20 mouse cellular contexts compared by ENCODE assay signal in genomic region chr9:37365706-37366105, GRCm38 (mm10). TPM values are rescaled to one million over a fixed set of nuclear protein-coding genes. Genes with fewer than 3 reads are reported as not detected.
DNase-seq lines count a peak whose midpoint lies in the region; ATAC-seq and TF ChIP-seq lines count a peak whose summit lies in the region.
"Had no signal": no experiment of that assay in that cellular context is flagged by ENCODE, and none has a peak within 500 bp of the region (broad histone marks: within the 10 kb centered on the region; RNA-seq: fewer than 3 reads in every experiment).

No protein-coding gene starts in this region.

- H3K27me3 ChIP-seq in kidney, adult 2 months (replicated peaks; ENCODE audit: control insufficient read depth, insufficient read depth, low read length): no peaks in the 10 kb centered on the region
- H3K27me3 ChIP-seq in lung, embryonic 14.5 days (ENCODE audit: insufficient read depth, low read length): no peaks in the 10 kb centered on the region
- no peaks in the 10 kb centered on the region for H3K27me3 ChIP-seq in stomach, postnatal 0 days (ENCODE audit: control insufficient read depth, insufficient read depth, low read length)
- H3K27me3 ChIP-seq in forebrain, embryonic 16.5 days (replicated peaks; ENCODE audit: control insufficient read depth, insufficient read depth, low read length): no peaks in the 10 kb centered on the region
- H3K27me3 ChIP-seq: heart, embryonic 13.5 days; limb, embryonic 15.5 days; lung, embryonic 15.5 days; midbrain, embryonic 13.5 days had no signal

- TF ChIP-seq POLR2A in kidney, adult 2 months (IDR thresholded peaks at IDR 0.05; ENCODE audit: low read depth, low read length): no peak

- H3K9me3 ChIP-seq in lung, embryonic 14.5 days (ENCODE audit: low read depth, low read length): no peaks in the 10 kb centered on the region
- H3K9me3 ChIP-seq in stomach, postnatal 0 days (ENCODE audit: control insufficient read depth, low read length): no peaks in the 10 kb centered on the region
- no peaks in the 10 kb centered on the region for H3K9me3 ChIP-seq in forebrain, embryonic 16.5 days (ENCODE audit: control insufficient read depth, low read length)
- H3K9me3 ChIP-seq: G1E; heart, embryonic 13.5 days; limb, embryonic 15.5 days; lung, embryonic 15.5 days; midbrain, embryonic 13.5 days had no signal

- ATAC-seq in lung, embryonic 14.5 days (ENCODE audit: insufficient read depth): no peak
- ATAC-seq in stomach, postnatal 0 days (ENCODE audit: low FRiP score, low TSS enrichment): no peak
- ATAC-seq in forebrain, embryonic 16.5 days: no peak
- ATAC-seq: hindbrain, embryonic 16.5 days; midbrain, embryonic 13.5 days had no signal

- H3K4me2 ChIP-seq in lung, embryonic 14.5 days: no peak overlapping the region
- no peak overlapping the region for H3K4me2 ChIP-seq in stomach, postnatal 0 days (replicated peaks; ENCODE audit: low read depth)
- no peak overlapping the region for H3K4me2 ChIP-seq in forebrain, embryonic 16.5 days (ENCODE audit: low read length)
- H3K4me2 ChIP-seq: heart, embryonic 13.5 days; limb, embryonic 15.5 days; lung, embryonic 15.5 days; midbrain, embryonic 13.5 days had no signal

- peak; percentile 59 for DNase-seq in kidney, adult 2 months
- no peak for DNase-seq in kidney, postnatal 25 days
- DNase-seq in lung, embryonic 14.5 days: peak; percentile 40
- DNase-seq in lung, postnatal 36 days: no peak
- peak; percentile 23 for DNase-seq in adrenal gland, postnatal 10 days
- no peak for DNase-seq in stomach, postnatal 0 days (ENCODE audit: low spot score)
- DNase-seq in testis, postnatal 14 days (ENCODE audit: low spot score): no peak
- DNase-seq: cerebellum, postnatal 10 days; heart, postnatal 4 days; kidney, adult 8-10 months had no signal

- H3K4me1 ChIP-seq in kidney, adult 2 months (ENCODE audit: control insufficient read depth, insufficient read depth, low read length): peaks cover 4% of the 10 kb centered on the region; the same call in 1 of the 2 replicates
- H3K4me1 ChIP-seq in lung, embryonic 14.5 days (ENCODE audit: insufficient read depth): no peaks in the 10 kb centered on the region
- no peaks in the 10 kb centered on the region for H3K4me1 ChIP-seq in stomach, postnatal 0 days (replicated peaks; ENCODE audit: control insufficient read depth, insufficient read depth)
- no peaks in the 10 kb centered on the region for H3K4me1 ChIP-seq in forebrain, embryonic 16.5 days (replicated peaks; ENCODE audit: control insufficient read depth, insufficient read depth, low read length)
- H3K4me1 ChIP-seq: heart, embryonic 13.5 days; limb, embryonic 15.5 days; lung, embryonic 15.5 days had no signal

- TF ChIP-seq EP300 in stomach, postnatal 0 days (optimal IDR thresholded peaks at IDR 0.05): no peak

- no peak for TF ChIP-seq CTCF in kidney, adult 2 months (conservative IDR thresholded peaks at IDR 0.05; ENCODE audit: insufficient read depth, insufficient read length, low read depth, low read length)
- no peak for TF ChIP-seq CTCF in lung, embryonic 14.5 days (IDR thresholded peaks at IDR 0.05; ENCODE audit: low read depth)
- TF ChIP-seq CTCF in stomach, postnatal 0 days (IDR thresholded peaks at IDR 0.05; ENCODE audit: low read depth): 0 out of 2 replicates have a peak, but pooled peaks have one; percentile 8

- H3K4me3 ChIP-seq in kidney, adult 2 months (ENCODE audit: insufficient read depth, low read depth, low read length): no peak overlapping the region
- no peak overlapping the region for H3K4me3 ChIP-seq in lung, embryonic 14.5 days (ENCODE audit: low read depth, low read length)
- H3K4me3 ChIP-seq in stomach, postnatal 0 days (ENCODE audit: low read depth, low read length): no peak overlapping the region
- H3K4me3 ChIP-seq in forebrain, embryonic 16.5 days (replicated peaks; ENCODE audit: low read length): no peak overlapping the region
- H3K4me3 ChIP-seq: heart, embryonic 13.5 days; limb, embryonic 15.5 days; lung, embryonic 15.5 days; midbrain, embryonic 13.5 days; myocyte had no signal

- H3K36me3 ChIP-seq in kidney, adult 2 months (ENCODE audit: control insufficient read depth, insufficient read depth, low read length): no peaks in the 10 kb centered on the region
- H3K36me3 ChIP-seq in lung, embryonic 14.5 days (ENCODE audit: insufficient read depth): no peaks in the 10 kb centered on the region
- no peaks in the 10 kb centered on the region for H3K36me3 ChIP-seq in stomach, postnatal 0 days (ENCODE audit: control insufficient read depth, insufficient read depth, low read length)
- no peaks in the 10 kb centered on the region for H3K36me3 ChIP-seq in forebrain, embryonic 16.5 days (ENCODE audit: control insufficient read depth, insufficient read depth)
- H3K36me3 ChIP-seq: G1E; heart, embryonic 13.5 days; limb, embryonic 15.5 days; lung, embryonic 15.5 days; midbrain, embryonic 13.5 days had no signal

- no peak overlapping the region for H3K9ac ChIP-seq in lung, embryonic 14.5 days
- H3K9ac ChIP-seq in stomach, postnatal 0 days (ENCODE audit: low read length): no peak overlapping the region
- no peak overlapping the region for H3K9ac ChIP-seq in forebrain, embryonic 16.5 days (replicated peaks; ENCODE audit: low read depth, low read length)
- H3K9ac ChIP-seq: heart, embryonic 13.5 days; limb, embryonic 15.5 days; lung, embryonic 15.5 days; midbrain, embryonic 13.5 days had no signal

- 51% methylated on average over 5 of the region's 5 CpGs for WGBS in kidney, adult 2 months
- 40% methylated on average over 5 of the region's 5 CpGs for WGBS in lung, embryonic 14.5 days
- 58% methylated on average over 5 of the region's 5 CpGs for WGBS in stomach, postnatal 0 days
- 76% methylated on average over 5 of the region's 5 CpGs for WGBS in forebrain, embryonic 16.5 days

- peak overlapping the region; percentile 23; the same call in 1 of the 2 replicates for H3K27ac ChIP-seq in kidney, adult 2 months (ENCODE audit: insufficient read depth, low read depth, low read length)
- no peak overlapping the region for H3K27ac ChIP-seq in lung, embryonic 14.5 days (ENCODE audit: low read depth)
- H3K27ac ChIP-seq in stomach, postnatal 0 days (replicated peaks): no peak overlapping the region
- no peak overlapping the region for H3K27ac ChIP-seq in forebrain, embryonic 16.5 days (ENCODE audit: low read length)
- H3K27ac ChIP-seq: heart, embryonic 13.5 days; limb, embryonic 15.5 days; lung, embryonic 15.5 days; midbrain, embryonic 13.5 days had no signal

RNA-seq across cellular contexts. Expression of gene Hepacam, which starts 1.4 kb away (rescaled TPM):
- polyA plus RNA-seq in kidney, adult 2 months (2012; rRNA removed): 0.03 and 0.09 TPM in 2 replicates
- 0.07 TPM in 1 of 2 replicates, not detected in the other for polyA plus RNA-seq in lung, embryonic 14.5 days (2014; fragmentation: Nextera tagmentation; extraction: Ambion mirVana)
- under 1 TPM; 0.21 to 0.33 TPM for total RNA-seq in adrenal gland, postnatal 10 days (2021)
- 0.08 and 0.10 TPM in 2 replicates for polyA plus RNA-seq in stomach, postnatal 0 days (2015; fragmentation: Nextera tagmentation; extraction: Ambion mirVana)
- polyA plus RNA-seq in forebrain, embryonic 16.5 days (2015; fragmentation: Nextera tagmentation; extraction: Ambion mirVana): 6.3 and 6.6 TPM in 2 replicates
- total RNA-seq: G1E; heart, postnatal 4 days; neutrophil, adult 5-6 weeks had no signal
- polyA plus RNA-seq: G1E; myocyte; stomach, embryonic 14.5 days had no signal

RNA-seq across cellular contexts. Expression of gene Ccdc15, which starts 17.5 kb away (rescaled TPM):
- polyA plus RNA-seq in kidney, adult 2 months (2012; rRNA removed): 0.64 TPM in 2 replicates
- polyA plus RNA-seq in lung, embryonic 14.5 days (2014; fragmentation: Nextera tagmentation; extraction: Ambion mirVana): 7.9 and 8.8 TPM in 2 replicates
- 1 to 10 TPM; 2.4 to 4.0 TPM for total RNA-seq in adrenal gland, postnatal 10 days (2021)
- polyA plus RNA-seq in stomach, postnatal 0 days (2015; fragmentation: Nextera tagmentation; extraction: Ambion mirVana): 2.2 TPM in 2 replicates
- 8.3 and 9.9 TPM in 2 replicates for polyA plus RNA-seq in forebrain, embryonic 16.5 days (2015; fragmentation: Nextera tagmentation; extraction: Ambion mirVana)

RNA-seq across cellular contexts. Expression of gene Robo4, which starts 36.0 kb away (rescaled TPM):
- polyA plus RNA-seq in kidney, adult 2 months (2012; rRNA removed): 25.4 and 27.6 TPM in 2 replicates
- 22.8 and 25.8 TPM in 2 replicates for polyA plus RNA-seq in lung, embryonic 14.5 days (2014; fragmentation: Nextera tagmentation; extraction: Ambion mirVana)
- total RNA-seq in adrenal gland, postnatal 10 days (2021): 10 to 100 TPM; 24.9 to 28.4 TPM
- polyA plus RNA-seq in stomach, postnatal 0 days (2015; fragmentation: Nextera tagmentation; extraction: Ambion mirVana): 4.4 and 5.2 TPM in 2 replicates
- 4.5 and 4.6 TPM in 2 replicates for polyA plus RNA-seq in forebrain, embryonic 16.5 days (2015; fragmentation: Nextera tagmentation; extraction: Ambion mirVana)
- total RNA-seq: neutrophil, adult 5-6 weeks had no signal
- polyA plus RNA-seq: G1E, myocyte had no signal

Comparison
In these comparisons a context has a peak if more than half of its experiments do, and no peak if none do; other contexts are left out.
1. DNase-seq: peak in kidney, adult 2 months (single experiment), lung, embryonic 14.5 days (single experiment) and adrenal gland, postnatal 10 days (single experiment); none in kidney, postnatal 25 days (0 of 2), lung, postnatal 36 days (single experiment), stomach, postnatal 0 days (single experiment) and testis, postnatal 14 days (single experiment).